Mouse (Mus musculus): ENCODE measurements around the gene Lipn.

Lipn gene

DNA sequence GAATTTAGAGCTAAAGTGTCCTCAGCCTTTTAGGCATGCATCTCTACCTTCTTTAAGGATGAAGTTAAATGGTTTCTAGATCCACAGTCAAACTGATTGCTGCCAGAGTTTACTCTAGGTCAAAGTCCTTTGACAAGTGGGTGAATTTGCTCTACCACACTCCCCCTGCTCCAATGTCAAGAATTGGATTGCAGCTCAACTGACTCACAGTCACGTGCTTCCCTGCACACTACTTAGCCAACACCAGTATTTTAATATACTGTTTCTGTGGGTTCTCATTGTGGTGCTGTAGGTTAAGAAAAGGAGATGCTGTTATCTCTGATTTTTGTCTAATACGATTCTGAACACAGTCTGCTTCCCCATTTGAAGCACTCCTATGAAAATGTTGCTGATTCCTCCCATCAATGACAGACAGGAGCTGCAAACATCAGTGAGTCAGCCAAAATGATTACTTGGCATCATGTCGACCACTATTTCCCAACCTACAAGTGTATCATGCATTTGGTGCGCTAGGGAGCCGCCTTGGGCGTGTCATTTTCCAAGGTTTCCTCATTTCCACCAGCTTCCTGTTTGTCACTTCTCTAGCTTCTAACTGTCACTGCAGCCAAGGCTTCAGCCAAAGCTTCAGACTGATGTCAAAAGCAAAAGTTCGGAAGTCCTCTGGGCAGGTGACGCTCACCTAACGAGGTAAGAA, at the start of gene Lipn:
Lipn (plus strand) TSS at position 580 of the 694 bp plus-strand sequence.
- DNase-seq (ENCODE audit: low spot score): no peak

DNA sequence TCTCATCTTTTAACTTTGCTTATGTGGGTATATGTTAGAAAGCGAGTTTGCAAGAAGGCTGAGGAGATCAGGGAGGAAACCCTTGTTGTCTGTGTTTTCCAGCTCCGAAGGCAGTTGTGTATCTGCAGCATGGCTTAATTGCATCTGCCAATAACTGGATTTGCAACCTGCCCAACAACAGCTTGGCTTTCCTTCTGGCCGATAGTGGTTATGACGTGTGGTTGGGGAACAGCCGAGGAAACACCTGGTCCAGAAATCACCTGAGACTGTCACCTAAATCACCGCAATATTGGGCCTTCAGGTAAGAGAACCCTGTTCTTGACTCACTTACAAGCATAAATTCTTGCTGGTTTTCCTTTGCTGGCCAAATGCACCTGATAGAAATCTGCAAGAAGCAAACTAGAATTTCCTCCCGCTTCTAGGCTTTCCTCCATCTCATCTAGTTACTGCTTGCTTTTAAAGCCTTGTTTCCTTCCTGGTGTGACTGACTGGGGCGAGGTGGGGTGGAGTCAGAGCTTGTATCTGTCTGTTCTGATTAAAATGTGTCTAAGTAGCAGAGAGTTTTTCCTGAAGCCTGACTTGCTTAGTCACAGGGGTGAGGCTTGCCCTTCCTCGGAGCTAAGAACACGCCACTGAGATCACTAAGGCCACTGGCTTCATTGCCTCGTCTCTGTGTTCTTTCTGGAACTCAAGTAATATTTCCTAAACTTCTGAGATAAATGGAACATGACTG, 45.6 kb upstream of the Lipn start:
- no peak for DNase-seq (ENCODE audit: low spot score)

DNA sequence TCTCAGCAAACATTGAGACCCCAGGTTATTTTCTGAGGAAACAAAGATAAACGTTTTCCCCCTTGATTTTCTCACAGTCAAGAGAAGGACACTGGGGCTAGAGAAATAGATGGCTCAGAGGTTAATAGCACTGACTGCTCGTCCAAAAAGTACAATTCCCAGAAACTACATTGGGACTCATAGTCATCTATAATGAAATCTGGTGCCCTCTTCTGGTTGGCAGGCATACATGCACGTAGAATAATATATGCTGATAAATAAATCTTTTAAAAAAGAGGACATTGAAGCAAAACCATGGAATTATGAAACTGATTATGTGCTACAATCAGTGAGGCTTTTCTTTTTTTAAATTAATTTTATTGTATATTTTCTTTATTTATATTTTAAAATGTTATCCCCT, 44.4 kb upstream of the Lipn start:
- DNase-seq (ENCODE audit: low spot score): no peak

DNA sequence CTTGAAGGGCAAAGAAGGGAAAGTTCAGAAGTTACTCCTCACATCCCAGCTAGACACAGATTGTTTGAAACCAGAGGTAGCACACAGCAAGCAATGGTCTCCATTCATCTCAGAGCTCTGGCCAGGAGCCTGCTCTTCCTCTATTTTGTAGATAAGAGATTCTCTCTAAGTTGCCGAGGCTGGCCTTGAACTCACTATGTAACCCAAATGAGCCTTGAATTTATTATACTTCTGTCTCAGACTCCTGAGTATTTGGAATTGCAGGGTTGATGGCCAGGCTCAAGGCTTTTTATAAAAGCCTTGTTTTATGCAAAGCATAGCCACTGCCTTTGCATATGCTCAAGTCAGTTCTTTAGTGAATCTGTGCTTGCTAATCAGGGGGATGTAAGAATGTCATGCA, 27.4 kb upstream of the Lipn start:
- no peak for DNase-seq (ENCODE audit: low spot score)

DNA sequence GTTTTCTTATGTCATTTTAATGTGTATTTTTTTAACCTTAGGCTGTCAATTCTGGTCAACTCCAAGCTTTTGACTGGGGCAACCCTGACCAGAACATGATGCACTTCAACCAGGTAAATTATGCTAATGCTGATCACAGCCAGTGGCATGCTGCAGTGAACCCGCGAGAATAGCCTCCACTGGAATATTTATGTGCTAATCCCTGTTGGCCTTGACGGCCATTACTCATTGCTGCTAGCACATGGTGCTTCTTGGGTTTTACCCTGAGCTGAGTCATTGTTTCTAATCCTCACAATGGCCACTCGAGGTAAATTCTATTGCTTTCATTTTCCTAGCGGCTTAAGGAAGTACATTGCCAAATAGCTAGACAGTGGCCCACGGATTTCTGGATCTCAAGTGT, 24.1 kb upstream of the Lipn start:
- no peak for DNase-seq (ENCODE audit: low spot score)

DNA sequence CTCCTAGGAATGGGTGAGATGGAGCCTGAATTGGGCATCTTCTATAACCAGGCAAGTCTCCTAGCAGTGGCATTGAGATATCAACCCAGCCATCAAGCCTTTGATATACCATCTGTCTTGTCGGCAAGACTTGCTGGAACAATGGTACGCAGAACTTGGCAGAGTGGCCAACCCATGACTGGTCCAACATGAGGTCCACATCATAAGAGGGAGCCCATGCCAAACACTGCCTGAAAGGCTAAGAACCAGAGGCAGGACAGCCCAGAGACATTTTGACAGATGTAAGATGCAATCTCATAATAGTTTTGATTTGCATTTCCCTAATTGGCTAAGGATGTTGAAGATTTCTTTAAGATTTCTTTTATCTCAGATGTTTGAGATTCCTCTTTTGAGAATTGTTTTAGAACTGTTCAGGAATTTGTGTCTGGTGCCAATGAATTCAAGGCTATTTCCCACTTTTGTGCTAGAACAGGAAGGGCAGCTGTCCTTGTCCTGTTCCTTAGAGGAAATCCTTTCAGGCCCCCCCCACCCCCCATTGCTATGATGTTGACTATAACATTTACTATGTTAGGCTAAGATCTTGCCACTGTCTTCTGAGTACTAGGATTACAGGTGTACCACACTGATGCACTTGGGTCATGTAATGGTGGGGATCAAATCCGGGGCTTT, 17.7 kb upstream of the Lipn start:
- no peak for DNase-seq (ENCODE audit: low spot score)

DNA sequence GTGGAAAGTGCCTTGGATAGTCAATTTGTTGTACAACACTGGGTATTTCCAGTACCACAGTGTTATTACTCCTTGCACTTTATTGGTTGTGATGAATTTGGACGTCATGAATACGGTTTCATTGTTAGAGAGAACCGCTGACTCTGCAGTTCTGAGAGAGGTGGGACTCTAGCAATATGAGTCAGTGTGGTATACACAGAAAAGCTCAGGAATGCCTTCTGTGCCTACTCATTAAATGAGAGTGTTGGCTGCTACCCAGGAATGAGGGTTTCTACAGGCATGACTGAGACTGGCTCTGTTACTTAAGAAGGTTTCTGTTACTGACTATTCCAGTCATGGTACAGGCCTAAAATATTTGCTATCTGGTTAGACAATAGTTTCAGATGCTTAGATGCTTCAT, 15.7 kb upstream of the Lipn start:
- no peak for DNase-seq (ENCODE audit: low spot score)

DNA sequence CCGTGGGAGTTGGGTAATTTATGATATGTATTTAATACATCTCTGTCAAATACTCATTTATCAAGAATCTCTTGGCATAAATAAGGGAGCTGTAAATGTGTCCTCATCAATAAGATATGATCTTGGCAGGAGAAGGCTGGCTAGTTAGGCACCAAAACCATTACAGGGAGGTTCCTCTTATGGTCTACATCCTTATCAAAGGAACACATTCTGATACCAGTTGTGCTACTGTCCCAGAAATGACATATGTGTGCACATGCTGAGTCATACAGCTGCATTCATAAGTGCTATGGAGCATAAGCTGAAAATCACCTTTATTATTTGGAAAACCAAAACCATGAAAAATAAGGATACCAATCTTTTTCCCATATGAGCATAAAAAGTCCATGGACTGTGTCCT, 3.6 kb upstream of the Lipn start:
- no peak for DNase-seq (ENCODE audit: low spot score)

DNA sequence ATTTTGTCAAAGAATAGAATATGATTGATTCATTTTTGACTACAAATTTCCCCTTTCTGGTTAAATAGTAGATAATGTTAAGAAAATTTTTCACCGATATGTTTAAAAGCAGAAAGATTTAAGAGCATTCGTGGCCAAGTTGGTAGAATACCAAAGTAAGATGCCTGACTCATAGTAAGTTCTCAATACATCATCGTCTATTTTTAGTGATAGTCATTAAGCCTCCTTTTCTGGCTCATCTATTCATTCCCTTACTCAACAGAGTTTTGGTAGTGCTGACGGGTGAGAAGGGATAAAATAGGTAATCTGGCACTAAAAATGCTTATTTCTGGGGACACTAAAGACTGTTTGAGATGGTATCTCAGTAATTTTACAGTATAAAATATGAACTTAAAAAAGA, 3.1 kb upstream of the Lipn start:
- DNase-seq (ENCODE audit: low spot score): peak; percentile 5

DNA sequence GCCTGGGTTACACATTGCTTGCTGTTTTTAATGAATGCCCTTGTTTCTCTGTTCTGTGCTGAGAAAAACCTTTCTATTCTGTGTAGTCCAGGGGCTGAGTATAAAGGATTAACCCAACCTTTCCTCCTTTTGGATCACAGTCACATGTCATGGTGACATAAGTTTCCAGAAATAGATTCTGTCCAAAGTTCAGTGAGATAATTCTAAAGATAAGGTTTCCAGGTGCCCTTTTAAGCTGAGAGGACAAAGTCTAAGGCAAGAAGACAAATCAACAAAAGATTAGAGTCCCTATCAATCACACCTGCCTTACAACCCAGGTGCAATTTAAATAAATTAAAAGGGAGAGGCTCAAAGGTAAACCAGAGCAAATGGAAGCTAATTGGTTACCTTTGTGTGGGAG, 7.1 kb downstream of the Lipn start:
- DNase-seq (ENCODE audit: low spot score): no peak

DNA sequence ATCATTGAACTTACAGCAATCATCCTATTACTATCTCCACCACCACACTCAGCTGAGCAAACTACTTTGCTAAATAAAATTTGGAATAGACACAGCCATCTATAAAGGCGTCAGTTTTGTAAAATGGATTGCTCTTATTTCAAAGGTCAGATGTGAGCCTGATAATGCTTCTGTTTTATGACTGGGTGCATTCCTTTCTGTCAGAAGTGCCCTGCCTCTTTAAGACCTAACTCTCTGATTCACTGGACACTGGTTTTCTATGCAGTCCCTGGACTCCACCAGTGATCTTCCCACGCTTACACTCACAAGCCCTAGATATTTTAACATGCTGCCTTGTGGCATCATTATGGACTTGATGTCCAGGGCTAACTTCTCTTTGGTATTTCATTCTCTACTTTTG, 11.0 kb downstream of the Lipn start:
- no peak for DNase-seq (ENCODE audit: low spot score)

DNA sequence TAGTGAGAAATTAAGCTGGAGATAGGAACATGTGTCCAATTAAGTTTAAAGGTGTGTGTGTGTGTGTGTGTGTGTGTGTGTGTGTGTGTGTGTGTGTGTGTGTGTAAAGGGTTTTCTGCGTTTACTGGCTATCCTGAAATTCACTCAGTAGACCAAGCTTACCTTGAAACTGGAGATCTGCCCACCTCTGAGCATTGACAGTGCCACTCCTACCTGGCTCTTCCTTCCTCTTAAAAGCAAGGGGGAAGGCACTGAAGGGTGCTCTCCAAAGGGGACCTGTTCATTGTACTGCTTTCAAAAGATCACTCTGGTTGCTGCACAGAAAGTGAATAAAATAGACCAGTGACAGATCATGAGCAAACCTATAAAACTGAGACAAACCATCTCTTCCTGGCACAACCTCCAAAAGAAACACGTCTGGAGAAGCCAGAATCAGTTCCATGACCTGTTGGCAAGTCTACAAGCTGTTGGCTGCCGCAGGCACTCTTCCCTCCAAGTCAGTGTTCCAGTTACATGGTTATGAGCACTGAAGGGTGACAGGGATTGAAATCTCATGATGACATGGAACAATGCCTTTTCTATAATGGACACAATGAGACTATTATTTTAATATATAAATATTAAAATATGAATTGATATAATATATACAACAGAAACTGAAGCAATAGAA, 22.0 kb downstream of the Lipn start:
- no peak for DNase-seq (ENCODE audit: low spot score)

DNA sequence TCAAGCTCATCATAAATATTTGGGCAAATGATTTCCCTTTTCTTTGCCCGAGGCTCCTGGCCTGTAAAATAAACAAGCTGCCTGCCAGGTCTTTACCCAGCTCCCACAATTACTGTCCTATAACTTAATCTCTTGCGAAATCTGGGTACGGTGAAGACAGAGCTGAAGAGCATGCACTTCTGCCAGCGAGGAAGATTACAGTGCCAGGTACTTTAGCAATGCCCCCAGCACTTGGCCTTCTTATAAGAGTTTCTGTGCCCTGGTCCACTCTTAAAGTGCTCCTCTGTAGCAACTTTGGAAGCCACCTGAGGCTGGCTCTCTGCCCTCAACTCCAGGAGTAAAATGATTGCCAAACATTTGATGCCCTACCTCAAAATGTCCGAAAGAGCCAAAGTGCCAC, 28.2 kb downstream of the Lipn start:
- no peak for DNase-seq (ENCODE audit: low spot score)

DNA sequence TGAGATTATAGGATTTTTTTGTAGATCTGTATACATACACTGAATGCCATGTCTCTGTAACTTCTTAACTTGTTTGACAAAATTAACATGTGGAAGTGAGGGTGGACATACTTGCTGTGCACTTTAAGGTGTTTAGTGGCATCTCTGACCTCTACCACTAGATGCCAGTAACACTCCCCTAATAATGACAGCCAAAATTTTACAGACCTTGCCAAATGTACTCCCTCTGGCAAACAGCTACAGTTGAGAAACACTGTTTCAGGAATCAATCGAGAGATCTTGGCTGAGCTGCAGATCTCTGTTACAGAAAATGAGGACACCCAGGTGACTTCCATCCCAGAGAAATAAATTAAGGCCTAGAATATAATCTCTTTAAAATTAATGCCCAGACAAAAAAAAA, 29.1 kb downstream of the Lipn start:
- no peak for DNase-seq (ENCODE audit: low spot score)

DNA sequence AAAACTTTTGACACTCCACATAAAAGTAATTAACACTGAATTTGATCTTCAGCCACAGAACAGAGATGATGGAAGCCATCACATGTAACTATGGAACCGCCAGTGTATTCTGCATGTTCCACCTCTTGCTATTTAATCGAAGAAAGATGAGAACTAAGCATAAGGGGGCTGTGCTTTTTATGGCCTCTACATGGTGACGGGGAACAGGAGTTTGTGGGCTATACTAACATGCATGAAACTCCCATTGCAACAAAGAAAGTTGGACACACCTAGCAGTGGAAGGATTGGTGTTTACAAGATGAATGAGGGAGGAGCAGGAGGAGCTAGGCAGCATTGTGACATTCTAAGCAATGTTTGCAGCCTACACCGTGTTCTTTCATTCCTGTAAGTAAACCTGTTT, 33.5 kb downstream of the Lipn start, which contains the start of gene Lipm:
Lipm (plus strand) TSS at position 301 of the 400 bp plus-strand sequence.
- no peak for DNase-seq (ENCODE audit: low spot score)

DNA sequence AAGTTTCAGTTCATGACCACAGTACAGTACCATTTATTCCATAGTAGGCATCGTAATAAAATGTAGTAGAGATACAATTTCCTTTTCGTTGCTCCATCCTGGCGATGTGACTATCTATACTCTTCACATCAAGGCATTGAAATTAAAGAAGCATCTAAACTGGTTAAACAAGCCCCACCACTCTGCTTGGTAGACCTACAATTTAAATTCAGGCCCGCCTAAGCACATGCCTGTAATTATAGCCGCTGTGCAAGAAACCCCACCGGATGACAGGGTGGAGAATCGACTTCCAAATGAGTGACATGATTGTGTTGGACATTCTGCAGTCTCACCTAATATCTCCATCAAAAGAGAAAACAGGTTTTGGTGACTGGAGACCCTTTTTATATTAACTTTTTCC, 34.7 kb downstream of the Lipn start:
- no peak for DNase-seq (ENCODE audit: low spot score)

DNA sequence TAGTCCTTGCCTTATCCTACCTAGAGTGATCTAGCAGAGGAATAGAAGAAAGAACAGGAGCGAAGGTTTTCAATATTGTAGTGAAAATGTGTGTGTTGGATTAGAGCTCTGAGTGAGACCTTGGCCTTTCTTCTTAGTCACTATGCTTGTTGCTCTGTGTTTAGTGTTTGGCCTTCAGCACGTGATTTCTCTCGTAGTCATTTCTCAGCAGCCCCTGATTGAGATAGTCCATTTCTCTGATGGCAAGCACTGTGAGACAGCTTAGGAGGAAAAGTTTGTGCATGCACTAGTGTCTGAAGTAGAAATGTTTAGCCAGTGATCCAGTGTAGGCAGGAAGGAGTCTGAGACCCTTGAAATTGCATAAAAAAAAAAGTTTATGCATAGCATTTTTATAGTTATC, 37.7 kb downstream of the Lipn start:
- DNase-seq (ENCODE audit: low spot score): no peak

DNA sequence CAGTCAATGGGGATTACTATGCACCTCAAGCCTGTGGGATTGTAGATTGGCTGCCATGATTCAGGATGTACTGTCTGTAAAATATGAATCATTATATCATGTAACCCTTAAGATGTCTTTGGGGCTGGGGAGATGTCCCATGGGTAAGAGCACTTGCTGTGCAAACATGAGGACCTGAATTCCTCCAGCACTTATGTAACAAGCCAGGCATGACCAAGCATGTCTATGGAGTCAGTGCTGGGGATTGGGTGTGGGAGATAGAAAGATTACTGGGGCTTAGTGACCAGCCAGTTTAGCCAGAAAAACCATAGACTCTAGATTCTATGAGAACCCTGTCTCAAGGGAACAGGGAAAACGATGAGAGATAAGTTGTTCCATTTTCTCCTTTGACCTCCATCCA, 51.9 kb downstream of the Lipn start:
- no peak for DNase-seq (ENCODE audit: low spot score)

DNA sequence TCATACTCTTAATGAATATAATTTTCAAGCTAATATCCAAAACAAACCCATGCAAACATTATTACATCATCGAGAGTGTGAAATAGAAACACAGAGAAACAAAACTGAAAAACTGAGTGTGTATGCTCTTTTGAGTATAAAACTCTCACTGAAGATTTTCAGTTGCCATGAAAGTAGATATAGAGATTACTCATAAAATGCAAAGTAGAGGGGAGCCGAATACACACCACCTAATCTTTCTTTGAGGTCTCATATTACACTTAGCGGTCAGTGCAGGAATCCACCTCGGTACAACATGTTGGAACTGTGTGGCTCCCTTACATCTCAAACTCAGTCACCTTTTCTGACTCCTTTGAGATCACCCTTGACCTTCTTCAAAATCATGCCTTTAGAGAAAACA, 52.5 kb downstream of the Lipn start:
- DNase-seq (ENCODE audit: low spot score): no peak

DNA sequence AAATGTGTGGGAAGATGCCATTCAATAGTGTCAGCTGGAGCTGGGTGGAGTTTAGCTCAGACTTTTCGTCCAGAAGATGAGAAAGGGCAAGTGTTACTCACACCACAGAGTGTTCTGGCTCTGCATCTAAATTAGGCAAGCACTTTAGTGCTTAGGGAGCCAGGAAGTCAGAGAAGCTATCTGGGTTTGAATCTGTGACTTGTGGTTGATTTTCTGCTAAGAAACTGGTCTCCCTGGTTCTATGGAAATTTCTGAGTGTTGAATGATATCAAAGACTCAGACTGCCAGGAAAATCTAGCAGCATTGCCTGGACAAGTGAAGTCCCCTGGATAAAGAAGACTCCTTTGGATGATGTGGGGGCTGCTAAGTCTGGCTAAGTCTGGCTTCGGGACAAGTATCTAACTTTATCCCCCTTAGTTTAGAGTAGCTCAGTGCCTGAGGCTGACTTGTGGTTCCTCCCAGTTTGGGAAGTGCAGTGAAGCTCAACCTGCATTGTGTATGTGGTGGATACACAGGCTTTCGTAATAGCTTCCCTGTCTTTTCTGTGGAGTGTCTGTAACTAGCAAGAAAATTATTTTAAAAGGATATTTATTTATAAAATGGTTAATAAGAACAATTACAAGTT, 53.1 kb downstream of the Lipn start:
- no peak for DNase-seq (ENCODE audit: low spot score)
